Mouse (Mus musculus): ENCODE measurements around the gene Prima1. TPM values are rescaled to one million over a fixed set of nuclear protein-coding genes. Genes with fewer than 3 reads are reported as not detected.

The Prima1 gene
- polyA plus RNA-seq, 1 experiment: 1.0 TPM

DNA sequence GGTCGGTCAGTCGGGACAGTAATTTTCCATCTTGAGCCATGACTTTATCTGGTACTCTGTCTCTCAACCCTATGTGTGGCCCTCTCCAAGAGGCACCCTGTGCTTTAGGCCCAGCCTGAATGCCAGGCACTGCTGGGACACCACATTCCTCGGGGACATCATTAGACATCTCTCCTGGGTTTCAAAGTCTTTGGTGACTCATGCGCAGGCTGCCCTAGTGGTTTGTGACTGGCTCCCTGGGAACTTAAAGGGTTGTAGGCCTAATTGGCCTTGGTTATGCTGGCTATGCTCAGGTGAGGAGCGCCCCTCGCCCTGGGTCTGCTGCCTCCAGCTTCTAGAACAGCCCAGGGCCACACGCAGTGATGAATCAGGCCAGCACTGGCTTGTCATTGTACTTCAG, 32.4 kb downstream of the Prima1 start:
- no peak for TF ChIP-seq POLR2A (IDR thresholded peaks at IDR 0.05; ENCODE audit: borderline replicate concordance, extremely low read depth, low read depth, low read length)
- TF ChIP-seq CTCF (IDR thresholded peaks at IDR 0.05; ENCODE audit: insufficient read depth, low read length): no peak
- no peak for DNase-seq
- 89% methylated on average over 7 of the region's 7 CpGs for WGBS
- H3K4me3 ChIP-seq (replicated peaks; ENCODE audit: extremely low read depth, low read depth, low read length): no peak overlapping the region
- no peaks in the 10 kb centered on the region for H3K4me1 ChIP-seq (ENCODE audit: control insufficient read depth, insufficient read depth, low read length)

DNA sequence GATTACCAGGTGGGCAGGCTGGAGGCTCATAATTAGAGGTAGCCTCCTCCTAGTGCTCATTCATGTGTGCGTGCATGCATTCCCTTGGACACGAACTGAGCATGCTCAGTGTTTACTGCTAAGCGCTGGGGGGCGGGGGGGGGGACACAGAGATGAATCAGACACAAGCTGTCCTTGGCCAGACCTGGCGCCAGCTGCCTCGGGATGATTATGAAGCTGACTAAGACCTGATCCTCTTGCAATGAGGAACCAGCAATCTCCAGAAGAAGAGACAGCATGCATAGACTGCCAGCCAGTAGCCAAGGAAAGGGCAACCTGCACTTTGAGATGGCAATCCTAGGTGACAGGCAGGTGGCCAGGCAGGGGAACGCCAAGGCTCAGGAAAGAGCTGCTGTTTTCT, 36.4 kb downstream of the Prima1 start:
- no peak for TF ChIP-seq CTCF (IDR thresholded peaks at IDR 0.05; ENCODE audit: insufficient read depth, low read length)
- no peak for TF ChIP-seq POLR2A (IDR thresholded peaks at IDR 0.05; ENCODE audit: borderline replicate concordance, extremely low read depth, low read depth, low read length)
- WGBS: 62% methylated on average over 7 of the region's 7 CpGs
- Histone ChIP-seq H3K4me3 (replicated peaks; ENCODE audit: extremely low read depth, low read depth, low read length) (no peak overlapping the region), H3K4me1 (ENCODE audit: control insufficient read depth, insufficient read depth, low read length) (no peaks in the 10 kb centered on the region)
- DNase-seq: no peak

DNA sequence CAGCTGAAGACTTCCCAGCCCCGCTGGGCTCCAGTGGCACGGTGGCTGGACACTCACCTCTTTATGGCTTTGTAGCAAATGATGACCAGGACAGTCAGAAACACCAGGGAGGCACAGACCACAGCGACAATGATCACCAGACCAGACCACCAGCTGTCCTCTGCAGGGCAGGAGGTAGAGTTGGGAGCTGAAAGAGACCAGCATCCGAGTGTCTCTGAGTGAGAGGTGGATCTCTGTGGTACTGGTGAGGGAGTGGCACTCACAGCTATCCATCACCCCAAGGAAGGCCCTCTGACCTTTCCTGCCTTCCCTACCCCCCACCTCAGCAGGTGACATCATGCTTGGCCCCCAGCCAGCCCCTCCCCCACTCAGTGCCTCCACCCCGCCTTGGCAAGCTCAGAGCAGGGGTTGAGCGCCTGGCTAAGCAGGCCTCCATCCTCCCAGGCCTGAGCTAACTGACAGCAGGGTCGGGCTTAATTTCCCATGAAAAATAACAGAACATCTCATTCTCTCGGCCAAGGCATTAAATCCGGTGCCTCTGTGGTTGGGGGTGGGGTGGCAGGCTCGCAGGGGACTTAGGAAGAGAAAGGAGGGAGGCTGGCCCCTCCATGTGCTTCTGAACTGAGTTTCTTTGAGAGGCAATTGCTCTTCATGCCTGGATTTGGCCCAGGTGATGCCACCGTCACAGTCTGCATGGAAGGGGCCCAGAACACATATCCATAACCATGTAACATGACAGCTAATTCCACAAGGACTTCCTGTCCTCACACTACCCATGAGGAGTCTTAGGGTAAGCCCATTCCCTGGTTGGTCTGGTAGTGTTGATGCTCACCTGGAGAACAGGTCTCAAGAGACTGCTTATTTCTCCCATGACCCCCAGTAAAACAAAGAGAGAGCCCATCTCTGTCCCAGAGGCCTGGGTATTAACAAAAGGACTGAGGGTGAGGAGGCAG, 39.1 kb downstream of the Prima1 start:
- DNase-seq: no peak
- no peaks in the 10 kb centered on the region for H3K4me1 ChIP-seq (ENCODE audit: control insufficient read depth, insufficient read depth, low read length)
- TF ChIP-seq CTCF (IDR thresholded peaks at IDR 0.05; ENCODE audit: insufficient read depth, low read length) (no peak), POLR2A (IDR thresholded peaks at IDR 0.05; ENCODE audit: borderline replicate concordance, extremely low read depth, low read depth, low read length) (no peak)
- H3K4me3 ChIP-seq (replicated peaks; ENCODE audit: extremely low read depth, low read depth, low read length): no peak overlapping the region
- 33% methylated on average over 11 of the region's 11 CpGs for WGBS

DNA sequence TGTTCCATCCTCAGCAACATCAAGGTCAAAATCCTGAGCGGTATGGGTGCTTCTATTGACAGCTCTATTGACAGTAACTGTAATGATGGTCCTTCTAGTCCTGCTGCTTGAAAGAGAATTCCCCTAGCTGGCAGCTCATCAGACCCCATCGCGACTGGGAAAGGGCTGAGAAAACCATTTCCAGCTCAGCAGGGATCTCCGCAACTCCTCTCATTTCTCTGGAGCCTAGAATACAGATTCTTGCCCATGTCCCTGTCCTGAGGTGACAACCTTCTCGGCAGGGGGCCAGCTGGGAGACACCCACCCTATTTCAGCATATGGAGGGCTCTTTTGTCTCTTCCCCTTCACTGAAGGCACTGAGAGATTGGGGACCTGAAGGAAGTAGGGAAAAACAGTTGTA, 49.0 kb downstream of the Prima1 start:
- H3K4me3 ChIP-seq (replicated peaks; ENCODE audit: extremely low read depth, low read depth, low read length): no peak overlapping the region
- H3K4me1 ChIP-seq (ENCODE audit: control insufficient read depth, insufficient read depth, low read length): no peaks in the 10 kb centered on the region
- no peak for TF ChIP-seq POLR2A (IDR thresholded peaks at IDR 0.05; ENCODE audit: borderline replicate concordance, extremely low read depth, low read depth, low read length)
- no peak for TF ChIP-seq CTCF (IDR thresholded peaks at IDR 0.05; ENCODE audit: insufficient read depth, low read length)
- DNase-seq: no peak
- WGBS: 47% methylated on average over 5 of the region's 5 CpGs

DNA sequence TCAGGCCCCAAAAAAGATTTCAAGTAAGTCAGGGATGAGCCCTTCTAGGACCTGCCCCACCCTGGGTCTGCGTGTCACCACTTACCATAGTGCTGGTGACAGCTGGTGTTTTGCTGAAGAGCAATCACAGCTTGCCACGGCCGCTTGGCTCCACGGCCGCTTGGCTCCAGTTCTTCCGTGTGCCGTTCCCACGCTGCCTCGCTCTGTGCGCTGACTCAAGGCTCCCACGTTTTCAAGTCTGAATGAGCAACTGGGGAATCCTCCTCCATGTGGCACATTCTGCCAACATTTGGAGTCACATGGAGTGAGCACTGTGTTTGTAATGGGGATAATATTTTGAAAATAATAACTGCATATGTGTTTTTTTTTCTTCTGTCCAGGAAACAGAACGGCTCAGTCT, 52.2 kb downstream of the Prima1 start:
- DNase-seq: no peak
- WGBS: 61% methylated on average over 12 of the region's 12 CpGs

DNA sequence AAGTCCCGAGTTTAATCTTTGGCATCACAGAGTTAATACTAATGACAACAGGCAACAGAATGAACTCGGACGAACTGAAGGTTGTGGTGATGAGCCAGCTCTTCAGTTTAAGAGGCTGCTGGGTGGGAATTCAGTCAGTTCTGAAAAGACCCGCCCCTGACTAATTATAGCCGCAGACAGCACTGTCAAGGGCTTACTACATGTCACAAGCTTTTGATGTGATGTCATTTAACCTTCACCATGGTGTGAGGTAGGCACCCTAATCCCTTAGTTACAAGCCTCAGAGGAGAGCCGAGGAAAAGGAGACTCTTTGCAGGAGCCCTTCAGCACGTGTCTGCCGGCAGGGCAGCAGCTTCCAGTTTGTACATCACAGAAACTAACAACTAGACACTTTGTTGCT, 53.7 kb downstream of the Prima1 start:
- 61% methylated on average over 8 of the region's 8 CpGs for WGBS

More for the DNA sequence above, 52.2 kb downstream of the Prima1 start:
- Histone ChIP-seq H3K4me1 (ENCODE audit: control insufficient read depth, insufficient read depth, low read length) (peaks cover 3% of the 10 kb centered on the region; the same call in 1 of the 2 replicates), H3K4me3 (replicated peaks; ENCODE audit: extremely low read depth, low read depth, low read length) (no peak overlapping the region)
- TF ChIP-seq POLR2A (IDR thresholded peaks at IDR 0.05; ENCODE audit: borderline replicate concordance, extremely low read depth, low read depth, low read length) (no peak), CTCF (IDR thresholded peaks at IDR 0.05; ENCODE audit: insufficient read depth, low read length) (no peak)

DNA sequence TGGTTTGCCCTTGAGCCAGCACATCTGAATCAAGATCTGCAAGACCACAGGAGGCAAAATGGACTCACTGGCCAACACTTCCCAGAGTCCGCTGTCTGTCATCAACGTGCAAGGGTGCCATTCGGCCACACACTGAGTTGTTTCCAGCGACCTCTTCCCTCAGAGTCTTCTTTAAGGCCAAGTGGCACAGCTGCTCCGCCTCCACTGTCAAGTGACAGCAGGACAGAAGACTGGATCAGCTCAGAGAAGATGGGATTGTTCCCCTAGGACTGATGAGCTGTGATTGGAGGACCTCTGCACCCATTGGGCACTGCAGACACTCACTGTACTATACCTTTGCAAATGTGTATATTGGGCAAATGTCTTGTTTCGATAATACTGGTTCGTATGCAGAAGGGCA, 54.9 kb downstream of the Prima1 start:
- 68% methylated on average over 7 of the region's 7 CpGs for WGBS
- TF ChIP-seq CTCF (IDR thresholded peaks at IDR 0.05; ENCODE audit: insufficient read depth, low read length) (no peak), POLR2A (IDR thresholded peaks at IDR 0.05; ENCODE audit: borderline replicate concordance, extremely low read depth, low read depth, low read length) (no peak)
- DNase-seq: no peak

More for the DNA sequence above, 53.7 kb downstream of the Prima1 start:
- no peak for TF ChIP-seq POLR2A (IDR thresholded peaks at IDR 0.05; ENCODE audit: borderline replicate concordance, extremely low read depth, low read depth, low read length)
- TF ChIP-seq CTCF (IDR thresholded peaks at IDR 0.05; ENCODE audit: insufficient read depth, low read length): no peak
- Histone ChIP-seq H3K4me3 (replicated peaks; ENCODE audit: extremely low read depth, low read depth, low read length) (no peak overlapping the region), H3K4me1 (ENCODE audit: control insufficient read depth, insufficient read depth, low read length) (peaks cover 3% of the 10 kb centered on the region; the same call in 1 of the 2 replicates)
- no peak for DNase-seq

DNA sequence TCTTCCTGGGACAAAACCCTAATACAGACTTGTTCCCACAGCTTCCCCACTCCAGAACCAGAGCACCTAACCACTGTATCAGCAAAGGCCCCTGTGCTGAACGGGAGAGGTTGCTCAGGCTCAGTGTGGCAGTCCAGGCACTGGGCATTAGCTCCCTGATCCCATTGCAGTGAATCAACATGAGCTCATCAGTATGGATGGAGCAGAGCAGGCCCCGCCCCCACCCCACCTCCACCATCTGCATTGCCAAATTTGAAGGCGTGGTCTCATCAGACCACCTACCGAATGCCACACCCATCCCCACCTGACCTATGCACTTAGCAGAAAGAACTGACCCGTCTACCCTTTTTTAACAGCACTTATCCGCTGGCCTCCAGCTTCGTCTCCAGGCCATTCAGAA, 58.9 kb downstream of the Prima1 start:
- DNase-seq: no peak
- TF ChIP-seq POLR2A (IDR thresholded peaks at IDR 0.05; ENCODE audit: borderline replicate concordance, extremely low read depth, low read depth, low read length): no peak
- no peak for TF ChIP-seq CTCF (IDR thresholded peaks at IDR 0.05; ENCODE audit: insufficient read depth, low read length)
- WGBS: 29% methylated on average over 7 of the region's 7 CpGs
- H3K4me3 ChIP-seq (replicated peaks; ENCODE audit: extremely low read depth, low read depth, low read length): no peak overlapping the region
- peaks cover 3% of the 10 kb centered on the region; the same call in 1 of the 2 replicates for H3K4me1 ChIP-seq (ENCODE audit: control insufficient read depth, insufficient read depth, low read length)

More for the DNA sequence above, 54.9 kb downstream of the Prima1 start:
- peaks cover 3% of the 10 kb centered on the region; the same call in 1 of the 2 replicates for H3K4me1 ChIP-seq (ENCODE audit: control insufficient read depth, insufficient read depth, low read length)
- no peak overlapping the region for H3K4me3 ChIP-seq (replicated peaks; ENCODE audit: extremely low read depth, low read depth, low read length)

DNA sequence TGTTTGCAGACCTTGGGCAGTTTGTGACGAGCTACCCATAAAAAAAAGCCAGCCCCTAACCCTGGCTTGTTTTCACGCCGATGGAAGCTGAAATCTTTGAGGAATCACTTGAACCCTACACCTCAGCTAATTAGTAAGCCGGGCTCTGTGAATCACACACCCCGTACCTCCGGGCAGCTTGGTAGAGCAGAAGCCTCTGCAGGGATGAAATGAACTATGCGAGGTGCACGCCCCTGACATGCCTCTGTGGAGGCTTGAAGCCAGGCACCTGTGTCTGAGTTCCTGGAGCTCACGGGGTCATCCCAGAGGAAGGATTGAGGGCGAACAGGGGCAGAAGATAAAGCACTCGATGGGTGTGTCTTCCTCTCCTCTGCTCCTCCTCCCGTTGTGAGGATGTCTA, 73.1 kb downstream of the Prima1 start:
- H3K4me3 ChIP-seq (replicated peaks; ENCODE audit: extremely low read depth, low read depth, low read length): no peak overlapping the region

More for the DNA sequence above, 73.1 kb downstream of the Prima1 start:
- whole genome bisulfite sequencing: 60% methylated on average over 12 of the region's 12 CpGs
- no peak for TF ChIP-seq POLR2A (IDR thresholded peaks at IDR 0.05; ENCODE audit: borderline replicate concordance, extremely low read depth, low read depth, low read length)
- TF ChIP-seq CTCF (IDR thresholded peaks at IDR 0.05; ENCODE audit: insufficient read depth, low read length): no peak
- H3K4me1 ChIP-seq (ENCODE audit: control insufficient read depth, insufficient read depth, low read length): no peaks in the 10 kb centered on the region
- DNase-seq: no peak
